Mouse (Mus musculus): ENCODE data around the gene Syngr2. TPM values are rescaled to one million over a fixed set of nuclear protein-coding genes. Genes with fewer than 3 reads are reported as not detected.

The Syngr2 gene
- polyA plus RNA-seq, 1 experiment from 2014 or later, result 149 TPM

GRCm38 (mm10) chr11:117772352-117772751 lies 37.1 kb upstream of the Syngr2 start:
- ChIA-PET CTCF (no interaction called here), POLR2A (no interaction called here)
- DNase-seq (ENCODE audit: low read depth, low spot score) (no peak), ATAC-seq (no peak)
- no peak for TF ChIP-seq CTCF (IDR thresholded peaks at IDR 0.05)
- in situ Hi-C loops (cut with MboI; ENCODE audit: low pct_unique_long_range_greater_than_20kb), result no loop called here
- no peaks in the 10 kb centered on the region for H3K27me3 ChIP-seq

- TF ChIP-seq CTCF (IDR thresholded peaks at IDR 0.05), result no peak
- H3K27me3 ChIP-seq, result no peaks in the 10 kb centered on the region
- POLR2A ChIA-PET, result no interaction called here
- ATAC-seq (no peak), DNase-seq (ENCODE audit: low read depth, low spot score) (no peak)
- in situ Hi-C loops (cut with MboI; ENCODE audit: low pct_unique_long_range_greater_than_20kb), result no loop called here
- CTCF ChIA-PET, result interaction anchor here (0.7 kb wide), 1 partner anchor 23 kb away, joined by 3 read pairs; no protein-coding TSS in a partner anchor
Observed at GRCm38 (mm10) chr11:117774925-117775324, 34.5 kb upstream of the Syngr2 start.

- ChIA-PET POLR2A (no interaction called here), CTCF (no interaction called here)
- no peak for TF ChIP-seq CTCF (IDR thresholded peaks at IDR 0.05)
- no peak for ATAC-seq
- no peaks in the 10 kb centered on the region for H3K27me3 ChIP-seq
- no peak for DNase-seq (ENCODE audit: low read depth, low spot score)
- in situ Hi-C loops (cut with MboI; ENCODE audit: low pct_unique_long_range_greater_than_20kb), result no loop called here
Observed at GRCm38 (mm10) chr11:117775540-117775939, 33.9 kb upstream of the Syngr2 start.

- H3K27me3 ChIP-seq, result no peaks in the 10 kb centered on the region
- in situ Hi-C loops (cut with MboI; ENCODE audit: low pct_unique_long_range_greater_than_20kb), result no loop called here
- ChIA-PET POLR2A (no interaction called here), CTCF (no interaction called here)
- DNase-seq (ENCODE audit: low read depth, low spot score), result no peak
- ATAC-seq, result no peak
- TF ChIP-seq CTCF (IDR thresholded peaks at IDR 0.05), result no peak
Observed at GRCm38 (mm10) chr11:117776085-117776792, 33.2 kb upstream of the Syngr2 start.

GRCm38 (mm10) chr11:117777111-117777510 lies 32.4 kb upstream of the Syngr2 start:
- in situ Hi-C loops (cut with MboI; ENCODE audit: low pct_unique_long_range_greater_than_20kb), result no loop called here
- ChIA-PET POLR2A (interaction anchor here (0.8 kb wide), 1 partner anchor 8 kb away, joined by 3 read pairs; no protein-coding TSS in a partner anchor), CTCF (interaction anchor here (1.2 kb wide), 1 partner anchor 11 kb away, joined by 4 read pairs; no protein-coding TSS in a partner anchor)
- no peaks in the 10 kb centered on the region for H3K27me3 ChIP-seq
- TF ChIP-seq CTCF (IDR thresholded peaks at IDR 0.05), result no peak
- ATAC-seq, result no peak
- no peak for DNase-seq (ENCODE audit: low read depth, low spot score)

- POLR2A ChIA-PET, result interaction anchor here (0.8 to 1.1 kb wide), 2 partner anchors 8 to 13 kb away, joined by 3 to 4 read pairs; no protein-coding TSS in a partner anchor
Observed at GRCm38 (mm10) chr11:117778031-117778430, 31.4 kb upstream of the Syngr2 start.

GRCm38 (mm10) chr11:117778851-117779433 lies 30.5 kb upstream of the Syngr2 start:
- no peak for DNase-seq (ENCODE audit: low read depth, low spot score)
- POLR2A ChIA-PET, result interaction anchor here (1.1 kb wide), 1 partner anchor 14 kb away, joined by 4 read pairs; no protein-coding TSS in a partner anchor
- no peak for ATAC-seq
- TF ChIP-seq CTCF (IDR thresholded peaks at IDR 0.05), result no peak
- no peaks in the 10 kb centered on the region for H3K27me3 ChIP-seq
- in situ Hi-C loops (cut with MboI; ENCODE audit: low pct_unique_long_range_greater_than_20kb), result no loop called here
- CTCF ChIA-PET, result no interaction called here

More at GRCm38 (mm10) chr11:117778031-117778430, 31.4 kb upstream of the Syngr2 start:
- DNase-seq (ENCODE audit: low read depth, low spot score) (no peak), ATAC-seq (no peak)
- H3K27me3 ChIP-seq, result no peaks in the 10 kb centered on the region
- TF ChIP-seq CTCF (IDR thresholded peaks at IDR 0.05), result no peak
- CTCF ChIA-PET, result interaction anchor here (1.2 kb wide), 1 partner anchor 10 kb away, joined by 4 read pairs; no protein-coding TSS in a partner anchor
- in situ Hi-C loops (cut with MboI; ENCODE audit: low pct_unique_long_range_greater_than_20kb), result no loop called here

GRCm38 (mm10) chr11:117779434-117780198 lies 29.9 kb upstream of the Syngr2 start:
- DNase-seq (ENCODE audit: low read depth, low spot score) (no peak), ATAC-seq (no peak)
- no peaks in the 10 kb centered on the region for H3K27me3 ChIP-seq
- POLR2A ChIA-PET, result no interaction called here
- no peak for TF ChIP-seq CTCF (IDR thresholded peaks at IDR 0.05)
- CTCF ChIA-PET, result no interaction called here
- in situ Hi-C loops (cut with MboI; ENCODE audit: low pct_unique_long_range_greater_than_20kb), result loop anchor here (10.0 kb wide), 1 partner anchor 395 kb away; no protein-coding TSS in a partner anchor

- TF ChIP-seq CTCF (IDR thresholded peaks at IDR 0.05), result no peak
- in situ Hi-C loops (cut with MboI; ENCODE audit: low pct_unique_long_range_greater_than_20kb), result loop anchor here (10.0 kb wide), 1 partner anchor 395 kb away; no protein-coding TSS in a partner anchor
- DNase-seq (ENCODE audit: low read depth, low spot score) (no peak), ATAC-seq (no peak)
- ChIA-PET CTCF (no interaction called here), POLR2A (no interaction called here)
- no peaks in the 10 kb centered on the region for H3K27me3 ChIP-seq
Observed at GRCm38 (mm10) chr11:117780199-117780515, 29.3 kb upstream of the Syngr2 start.

- DNase-seq (ENCODE audit: low read depth, low spot score), result peak; percentile 9
- no peak for TF ChIP-seq CTCF (IDR thresholded peaks at IDR 0.05)
- in situ Hi-C loops (cut with MboI; ENCODE audit: low pct_unique_long_range_greater_than_20kb), result loop anchor here (10.0 kb wide), 1 partner anchor 396 kb away; no protein-coding TSS in a partner anchor
- ATAC-seq, result no peak
- ChIA-PET POLR2A (interaction anchor here (0.7 kb wide), 1 partner anchor 434 kb away, joined by 3 read pairs; no protein-coding TSS in a partner anchor), CTCF (interaction anchor here (1.3 kb wide), 1 partner anchor 71 kb away, joined by 3 read pairs; no protein-coding TSS in a partner anchor)
- H3K27me3 ChIP-seq, result no peaks in the 10 kb centered on the region
Observed at GRCm38 (mm10) chr11:117780582-117781111, 28.8 kb upstream of the Syngr2 start.
